Mouse (Mus musculus) right cerebral cortex, postnatal 4 days (tissue): ENCODE measurements around the gene Ddx54.
A peak's percentile ranks its signal among the peaks of the same experiment; 100 is the strongest.

Source experiments
- DNase-seq: peaks from one replicate; pipeline ENCODE4 v3.0.0-alpha.2; 2022

Ddx54 gene

DNA sequence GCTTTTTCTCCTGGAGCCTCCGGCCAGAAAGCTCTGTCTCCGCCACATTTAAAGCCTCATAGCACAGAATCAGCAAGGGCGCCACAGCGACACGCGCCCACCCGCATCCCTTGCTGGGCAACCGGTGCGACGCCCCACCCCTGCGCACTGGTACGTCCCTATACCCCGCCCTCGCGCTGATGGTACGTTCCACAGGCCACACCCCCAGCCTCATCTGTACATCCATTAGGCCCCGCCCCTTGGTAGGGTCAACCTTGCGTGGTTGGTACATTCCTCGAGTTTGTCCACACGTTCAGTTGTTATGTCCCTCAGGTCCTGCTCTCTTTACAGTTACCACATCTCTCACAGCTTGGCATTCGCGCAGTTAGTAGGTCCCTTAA is at the start of gene Ddx54, which contains the start of gene Rita1:
Gene Ddx54, plus strand, starts transcription at position 298 of the 380 bp plus-strand sequence.
Gene Rita1, minus strand, starts transcription at position 148 of the 380 bp plus-strand sequence.
- peak; percentile 98 for DNase-seq

DNA sequence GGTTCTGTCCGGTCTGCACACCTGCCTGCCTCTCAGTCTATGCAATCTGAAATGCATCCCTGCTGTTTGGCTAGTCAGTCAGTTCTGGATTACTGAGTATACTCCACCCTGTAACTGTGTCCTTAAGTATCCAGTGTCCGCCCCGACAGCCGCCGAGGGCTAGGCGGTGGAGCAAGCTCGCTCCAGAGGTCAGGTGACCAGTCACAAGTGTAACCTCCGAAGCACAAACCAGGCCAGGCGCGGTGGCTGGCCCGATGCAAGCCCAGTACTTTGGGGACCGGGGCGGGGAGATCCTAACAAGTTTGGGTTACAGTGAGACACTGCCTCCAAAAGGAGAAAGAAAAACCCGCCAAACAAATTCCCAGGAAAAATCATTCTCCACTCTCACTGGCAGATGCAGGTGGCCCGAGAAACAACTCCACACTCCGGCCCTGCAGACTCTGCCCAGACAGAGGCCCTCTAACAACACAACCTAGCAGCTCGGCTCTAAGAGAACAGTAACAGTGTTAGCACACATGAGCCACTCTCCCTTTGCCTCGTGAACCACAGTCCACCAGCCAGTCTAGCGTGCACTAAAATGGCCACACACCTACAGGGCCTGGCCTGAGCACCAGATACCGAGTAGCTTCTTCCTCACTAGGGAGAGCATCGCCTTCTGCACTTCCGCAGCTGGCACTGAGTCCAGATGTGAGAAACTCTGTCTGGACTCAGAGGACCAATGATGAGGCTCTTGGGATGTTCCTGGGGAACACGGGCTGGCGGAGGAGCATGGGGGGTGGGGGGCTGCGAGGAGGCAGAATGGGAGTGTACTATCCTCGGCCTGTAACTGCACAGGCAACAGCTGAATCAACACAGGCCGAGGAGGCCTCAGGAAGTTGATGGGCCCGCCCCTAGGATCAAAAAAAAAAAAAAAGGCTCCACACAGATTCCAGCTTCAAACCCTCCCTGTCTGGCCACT is 49.3 kb upstream of the Ddx54 start:
- no peak for DNase-seq

DNA sequence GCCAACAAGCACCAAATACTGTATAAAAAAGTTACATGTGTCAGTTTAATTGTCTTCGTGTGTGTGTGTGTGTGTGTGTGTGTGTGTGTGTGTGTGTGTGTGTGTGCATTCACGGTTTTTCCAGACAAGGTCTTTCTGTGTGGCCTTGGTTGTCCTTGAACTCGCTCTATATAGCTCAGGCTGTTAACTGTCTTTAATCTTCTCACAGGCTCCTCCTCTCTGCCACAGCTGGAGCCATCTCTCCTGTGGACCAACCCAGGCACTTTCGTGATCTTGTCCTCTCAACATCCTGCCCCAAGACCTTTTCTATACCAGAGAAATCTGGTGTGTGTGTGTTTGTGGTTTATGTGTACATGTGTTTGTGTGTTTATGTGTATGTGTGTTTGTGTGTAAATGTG is 48.6 kb upstream of the Ddx54 start:
- no peak for DNase-seq

DNA sequence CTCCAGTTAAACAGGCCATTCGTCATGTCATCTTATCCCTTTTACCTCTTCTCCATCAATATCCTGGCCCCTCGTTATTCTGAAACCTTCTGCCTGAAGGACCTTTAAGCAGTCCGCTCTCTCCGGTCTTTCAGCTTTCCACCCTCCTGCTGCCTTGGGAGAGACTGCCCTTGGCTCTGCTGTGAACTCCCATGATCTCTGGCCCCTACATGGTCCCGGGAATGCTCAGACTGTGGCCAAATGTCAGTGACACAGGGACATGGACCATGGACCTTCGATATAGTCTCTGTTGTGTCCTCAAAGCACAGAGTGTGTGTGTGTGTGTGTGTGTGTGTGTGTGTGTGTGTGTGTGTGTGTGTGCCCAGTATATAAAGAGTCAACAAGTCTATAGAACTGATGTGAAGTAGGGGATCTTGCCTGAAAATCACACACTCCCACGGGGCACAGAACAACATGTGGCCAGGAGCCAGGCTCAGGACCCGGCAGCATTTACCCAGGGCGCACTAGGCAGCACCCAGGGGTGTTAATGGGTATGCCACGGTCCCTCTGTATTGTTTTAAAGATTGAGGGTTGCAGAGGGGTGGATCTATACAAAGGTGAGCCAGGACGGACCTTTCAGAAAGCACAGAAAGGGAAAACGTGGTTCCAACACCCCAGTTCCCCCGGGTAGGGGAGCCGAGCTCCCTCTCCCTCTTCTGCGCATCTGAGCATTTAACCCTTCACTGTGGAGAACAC is 47.2 kb upstream of the Ddx54 start:
- DNase-seq: no peak

DNA sequence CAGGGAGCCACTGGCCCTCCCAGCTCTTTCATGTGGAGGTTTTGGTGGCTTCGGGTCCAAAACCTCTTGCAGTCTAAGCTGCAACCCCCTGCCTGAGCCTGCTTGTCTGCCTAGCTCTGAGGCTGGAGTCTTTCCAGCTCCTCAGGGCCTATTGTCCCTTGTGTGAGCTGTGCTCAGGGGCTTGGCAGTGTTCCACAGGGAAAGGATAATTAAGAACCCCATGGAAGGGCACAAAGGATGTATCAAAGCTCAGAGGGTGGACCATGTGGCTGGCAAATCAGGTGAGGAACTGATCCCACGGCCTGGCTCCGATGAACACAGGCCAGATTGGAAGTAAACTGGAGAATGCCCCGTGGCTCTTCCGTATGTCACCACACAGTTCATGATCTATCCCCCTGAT is 46.4 kb upstream of the Ddx54 start:
- DNase-seq: peak; percentile 56

DNA sequence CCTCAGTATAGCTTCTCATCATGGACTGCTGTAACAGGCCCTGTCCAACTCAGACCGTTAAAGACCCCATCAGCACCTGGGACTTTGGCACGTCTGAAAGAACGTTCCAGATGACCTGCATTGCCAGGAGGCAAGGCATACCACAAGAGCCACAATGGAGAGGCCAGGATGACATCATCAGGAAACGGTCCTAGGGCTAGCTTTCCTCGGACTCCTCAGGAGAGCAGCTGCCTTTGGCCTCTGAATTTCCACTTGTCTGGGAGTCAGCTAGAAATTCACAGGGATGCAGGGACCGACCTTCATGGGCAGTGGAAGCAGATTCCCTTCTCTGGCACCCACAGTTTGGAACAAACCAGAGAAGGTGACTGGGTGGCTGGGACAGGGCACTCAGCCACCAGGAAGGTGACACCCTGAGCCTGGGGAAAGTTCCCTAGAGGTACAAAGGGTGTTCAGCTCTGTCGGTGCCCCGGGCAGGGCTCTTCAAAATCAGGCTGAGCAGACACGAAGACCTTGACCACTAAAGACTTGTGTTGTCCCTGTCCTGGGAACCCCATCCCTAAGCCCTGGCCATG is 45.8 kb upstream of the Ddx54 start:
- no peak for DNase-seq

DNA sequence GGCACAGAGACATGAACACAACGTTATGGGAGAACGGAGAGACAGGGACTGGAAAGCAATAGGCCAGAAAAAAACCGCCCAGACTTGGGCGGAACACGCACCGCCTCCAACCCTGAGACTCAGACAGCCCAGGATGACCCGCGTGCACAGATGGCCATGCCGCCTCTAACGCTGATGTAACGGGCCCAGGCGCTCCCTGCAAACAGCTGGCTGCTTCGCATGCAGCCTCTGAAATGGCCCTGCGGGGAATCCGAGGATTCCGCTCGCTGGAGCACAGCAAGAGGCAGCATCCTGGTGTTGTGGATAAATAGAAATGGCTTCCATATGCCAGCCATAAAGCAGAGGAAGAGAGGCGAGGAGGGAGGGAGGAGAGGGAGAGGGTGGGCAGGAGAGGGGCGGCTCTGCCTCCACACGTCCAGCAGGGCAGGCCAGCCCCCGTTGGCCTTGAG is 45.3 kb upstream of the Ddx54 start:
- no peak for DNase-seq

DNA sequence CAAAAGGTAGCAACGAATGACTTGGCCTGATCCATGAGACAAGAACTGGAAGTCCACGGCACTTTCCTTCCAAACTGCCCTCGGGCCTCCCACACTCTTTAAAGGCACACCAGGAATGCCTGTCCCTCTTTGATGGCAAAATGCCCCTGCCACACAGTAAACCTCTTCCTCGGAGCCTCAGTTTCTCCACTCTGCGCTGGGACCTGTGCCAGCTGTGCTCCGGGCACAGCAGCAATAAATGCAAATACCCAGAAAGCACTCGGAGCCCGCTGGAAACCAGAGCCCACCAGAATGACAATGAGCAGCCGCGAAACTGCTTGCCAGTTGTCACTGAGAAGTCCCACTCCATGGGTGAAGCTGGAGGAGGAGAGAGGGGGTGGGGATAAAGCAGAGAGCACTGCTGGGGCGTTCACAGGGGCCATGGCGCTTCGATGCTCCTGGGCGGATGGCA is 44.8 kb upstream of the Ddx54 start:
- peak; percentile 52 for DNase-seq

DNA sequence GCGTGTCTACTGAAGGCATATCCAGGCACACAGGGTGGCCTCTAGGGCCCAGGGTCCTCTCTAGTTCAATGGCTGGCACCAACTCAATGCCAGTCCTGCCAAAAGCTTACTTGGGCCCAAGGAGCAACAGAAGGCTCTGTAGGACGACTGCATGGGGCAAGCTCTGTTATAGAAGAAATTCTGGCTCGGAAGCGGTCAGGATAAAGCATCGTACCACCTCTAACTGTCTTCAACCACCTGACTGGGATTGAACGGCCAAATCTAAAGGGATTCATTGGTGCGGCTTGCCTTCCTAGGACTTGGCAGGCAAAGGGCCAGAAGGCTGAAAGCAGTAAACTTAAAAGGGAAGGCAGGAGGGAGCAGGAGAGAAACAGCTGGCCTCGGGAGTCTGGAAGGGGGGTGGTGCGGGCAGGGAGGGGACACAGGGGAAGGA is 44.2 kb upstream of the Ddx54 start:
- no peak for DNase-seq

DNA sequence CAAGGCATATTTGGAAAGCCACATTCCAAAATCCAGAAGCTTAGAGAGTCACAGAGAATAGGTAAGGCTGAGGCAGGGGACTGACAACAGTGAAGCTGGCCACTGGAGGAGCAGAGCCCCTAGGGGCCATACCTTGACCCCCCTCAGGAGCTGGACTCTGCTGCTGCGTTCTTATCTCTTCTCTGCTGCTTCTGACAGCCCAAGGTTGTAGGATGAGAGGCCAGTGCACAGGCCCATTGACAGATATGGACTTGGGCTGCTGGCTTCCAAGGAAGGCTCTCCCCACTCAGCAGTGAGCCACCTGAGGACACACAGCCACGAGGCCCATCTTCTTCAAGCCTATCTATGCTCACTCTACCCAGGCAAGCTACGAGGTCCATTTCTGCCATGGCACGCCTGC is 43.6 kb upstream of the Ddx54 start:
- no peak for DNase-seq

DNA sequence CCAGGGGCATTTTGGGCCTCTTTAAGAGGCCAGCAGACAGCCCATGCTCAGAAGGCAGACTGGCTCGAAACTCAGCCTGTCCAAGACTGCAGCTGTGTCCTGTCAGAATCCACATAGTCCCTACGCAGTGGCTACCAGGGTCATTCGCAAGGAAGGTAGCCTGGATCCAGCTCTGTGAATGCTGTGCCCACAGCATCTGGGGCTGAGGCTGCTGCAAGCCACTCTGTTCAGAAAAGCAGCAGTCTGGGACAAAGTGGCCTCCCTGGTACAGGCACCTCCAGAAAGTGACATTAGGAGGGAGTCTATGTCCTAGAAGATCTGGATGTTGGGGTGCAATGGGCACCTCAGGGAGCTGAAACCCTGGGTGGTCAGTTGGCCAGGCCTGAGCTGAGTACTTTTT is 42.7 kb upstream of the Ddx54 start:
- no peak for DNase-seq

DNA sequence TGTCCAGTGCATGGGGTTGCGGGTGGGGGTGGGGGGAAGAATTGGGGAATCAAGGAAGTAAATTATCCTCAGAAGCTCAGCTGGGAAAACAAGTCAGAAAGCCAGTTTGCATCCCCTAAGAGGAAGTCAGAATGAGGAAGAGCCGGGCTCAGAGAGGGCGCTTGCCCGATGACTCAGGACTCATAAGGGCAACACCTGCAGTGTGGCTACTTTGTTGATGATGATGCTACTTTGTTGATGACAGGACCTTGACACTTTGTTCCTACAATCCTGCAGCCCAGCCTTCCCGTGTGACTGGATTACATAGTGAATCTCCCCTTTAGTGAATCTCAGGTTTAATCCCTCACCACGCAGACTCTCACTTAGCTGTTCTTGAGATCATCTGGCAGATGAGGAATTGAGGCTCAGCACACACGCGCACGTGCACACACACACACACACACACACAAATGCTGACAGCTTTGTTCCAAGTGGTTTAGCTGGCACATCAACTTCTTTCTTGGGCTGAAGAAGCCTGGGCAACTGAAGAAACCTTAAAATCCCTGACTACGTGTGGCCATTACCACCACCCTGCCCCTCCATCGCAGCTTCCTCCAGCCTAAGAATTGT is 42.1 kb upstream of the Ddx54 start:
- no peak for DNase-seq

DNA sequence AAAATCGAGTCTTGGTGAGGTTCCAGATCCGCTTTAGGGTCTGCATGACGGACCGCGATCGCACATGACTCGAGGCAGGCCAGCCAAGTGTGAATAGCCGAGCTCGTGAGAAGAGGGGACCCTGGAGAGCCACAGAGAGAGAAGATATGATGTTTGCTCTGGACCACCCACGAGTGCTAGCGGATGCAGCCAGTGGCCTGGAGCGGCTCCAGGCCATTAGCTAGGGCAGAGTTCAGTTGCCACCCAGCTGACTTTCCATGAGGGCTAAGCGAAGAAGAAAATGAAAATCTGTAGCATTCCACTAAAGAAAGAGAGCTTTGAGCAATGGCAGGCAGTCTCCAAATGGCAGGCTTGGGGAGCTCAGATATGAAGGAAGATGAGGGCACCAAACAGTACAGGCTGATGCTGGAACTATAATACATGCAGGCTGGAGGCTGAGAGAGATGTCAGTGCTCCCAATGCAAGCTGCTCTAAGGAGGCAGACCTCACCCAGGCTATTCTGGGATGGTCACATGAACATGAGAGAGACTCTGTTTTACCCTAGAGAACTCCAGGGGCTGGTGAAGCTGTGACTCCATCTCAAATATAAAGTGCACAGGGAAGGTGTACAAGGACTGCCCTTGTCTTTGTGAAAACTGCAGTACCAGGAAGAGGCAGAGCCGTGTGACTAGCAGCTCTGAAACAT is 41.3 kb upstream of the Ddx54 start:
- DNase-seq: no peak

DNA sequence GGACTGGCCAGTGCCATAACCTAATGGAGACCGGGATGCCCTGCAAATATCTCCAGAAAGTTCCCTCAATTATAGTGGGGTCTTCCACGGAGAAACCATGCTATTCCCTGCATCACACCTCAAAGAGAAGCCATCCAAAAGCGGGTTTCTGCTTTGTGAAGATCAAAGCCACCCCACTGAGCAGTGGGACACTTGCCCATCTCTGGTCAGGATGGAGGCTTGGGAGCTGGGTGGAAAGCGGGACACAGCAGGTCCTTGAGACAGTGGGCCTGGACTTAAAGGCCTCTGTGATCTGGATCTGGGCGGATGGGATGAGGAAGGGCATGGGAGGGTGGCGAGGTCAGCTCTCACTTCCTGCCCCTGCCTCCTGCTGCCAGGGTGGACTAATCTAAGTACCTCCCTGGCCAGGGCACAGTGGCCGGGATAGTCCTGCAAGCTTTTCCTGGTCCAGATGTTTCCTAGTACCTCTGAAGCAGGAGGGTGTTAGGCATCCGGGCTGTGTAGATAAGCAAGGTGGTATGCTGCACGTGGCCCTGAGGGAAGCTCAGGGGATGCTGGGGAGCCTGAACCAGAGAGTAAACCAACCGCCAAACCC is 38.0 kb upstream of the Ddx54 start:
- DNase-seq: no peak

DNA sequence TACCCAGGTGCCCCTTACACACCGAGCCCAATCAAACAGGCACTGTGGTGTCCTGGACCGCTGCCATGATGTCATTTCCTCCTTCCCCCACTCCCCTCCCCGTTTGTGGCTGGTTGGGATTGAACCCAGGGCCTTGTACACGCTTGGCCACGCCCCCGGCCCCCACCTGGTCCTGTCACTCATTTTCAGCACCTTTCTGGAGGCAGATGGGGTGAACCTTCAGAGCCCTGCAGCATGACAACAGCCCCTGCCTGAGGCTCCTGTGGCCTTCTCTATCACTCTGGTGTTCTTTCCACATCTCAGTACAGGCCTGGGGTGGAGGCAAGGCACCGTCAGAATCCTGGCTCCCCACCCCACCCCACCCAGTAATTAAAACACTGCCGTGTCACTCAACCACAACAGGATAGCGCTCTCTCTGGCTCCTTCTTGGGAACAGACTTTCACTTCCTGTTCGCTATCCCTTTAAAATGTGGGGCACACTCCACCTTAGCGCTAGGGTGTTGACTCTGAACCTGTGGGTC is 35.7 kb upstream of the Ddx54 start:
- no peak for DNase-seq

DNA sequence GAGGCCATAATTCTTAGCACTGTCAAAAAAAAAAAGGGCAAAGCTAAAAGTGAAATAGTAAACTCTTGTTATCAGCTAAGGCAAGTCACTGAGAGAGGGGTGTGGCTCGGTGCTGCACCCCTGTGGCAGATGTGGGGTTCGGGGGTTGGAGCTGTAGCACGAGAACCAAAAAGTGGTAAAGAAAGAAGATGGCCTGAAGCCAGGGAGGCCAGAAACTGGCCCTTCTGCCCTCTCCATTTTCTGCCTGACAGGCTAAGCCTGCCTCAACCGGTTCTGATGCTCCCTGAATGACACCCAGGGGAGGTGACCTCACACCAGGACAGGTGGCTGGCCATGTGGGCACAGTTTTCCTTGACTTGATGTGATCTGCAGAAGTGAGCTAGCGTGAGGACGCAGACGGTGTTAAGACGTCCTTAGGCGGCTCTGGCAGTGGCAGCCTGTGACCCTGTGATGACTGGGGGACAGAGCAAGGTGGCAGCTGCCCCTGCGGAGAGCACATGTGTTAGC is 34.6 kb upstream of the Ddx54 start:
- DNase-seq: no peak

DNA sequence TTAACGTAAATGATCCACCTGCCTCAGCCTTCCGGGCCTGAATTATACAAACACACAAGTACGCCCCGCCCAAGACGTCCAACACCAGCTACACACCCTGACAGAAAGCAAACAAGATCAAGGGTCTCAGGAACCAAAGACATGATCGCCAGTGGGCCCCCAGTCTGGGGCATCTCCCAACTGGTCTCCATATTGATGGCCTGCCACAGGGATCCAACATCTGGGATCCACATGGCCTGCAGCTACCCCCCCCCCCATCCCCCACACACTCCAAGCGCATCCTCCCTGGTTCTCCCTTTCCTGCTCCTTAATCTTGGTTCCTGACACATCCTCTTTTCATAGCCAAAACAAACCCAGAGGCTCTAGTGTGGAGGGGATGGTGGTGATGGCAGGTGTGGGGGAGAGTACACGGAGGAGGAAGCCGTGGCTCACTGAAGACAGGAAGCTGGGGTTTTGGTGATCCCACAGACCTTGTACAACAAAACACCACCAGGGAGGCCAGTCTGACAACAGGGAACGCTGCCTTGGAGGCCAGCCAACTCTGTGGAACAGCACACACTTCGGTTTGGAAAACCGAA is 33.9 kb upstream of the Ddx54 start:
- peak; percentile 58 for DNase-seq

DNA sequence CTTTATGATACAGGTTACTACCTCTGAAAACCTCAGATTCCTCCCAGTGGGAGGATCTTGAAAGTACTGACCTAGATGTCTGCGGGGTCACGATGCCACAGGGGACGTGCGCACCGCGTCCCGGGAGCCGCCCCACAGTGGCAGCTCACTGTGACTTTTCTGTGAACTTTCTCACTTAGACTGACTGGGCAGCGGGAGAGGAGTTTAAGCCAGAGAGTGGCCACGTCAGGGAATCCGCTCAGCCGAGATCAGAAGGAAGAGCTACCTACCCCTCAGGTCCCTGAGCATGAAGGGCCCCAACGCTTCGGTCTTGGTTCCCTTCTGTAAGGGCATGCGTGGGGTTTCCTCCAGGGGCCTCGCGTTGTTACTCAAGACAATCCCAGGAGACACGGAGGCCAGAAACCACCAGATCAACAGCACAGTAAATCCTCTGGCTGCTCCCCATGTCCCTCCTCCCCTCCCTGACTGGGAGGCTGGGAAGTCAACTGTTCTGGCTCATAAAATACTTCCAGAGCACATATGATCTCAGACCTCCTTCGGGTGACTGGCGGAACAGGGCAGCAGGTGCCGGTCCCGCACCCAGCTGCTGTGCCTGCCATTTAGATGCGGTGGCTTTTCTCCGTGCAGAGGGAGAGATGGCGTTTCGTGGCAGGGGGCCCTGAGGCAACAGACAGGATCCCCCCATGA is 33.2 kb upstream of the Ddx54 start:
- DNase-seq: no peak

DNA sequence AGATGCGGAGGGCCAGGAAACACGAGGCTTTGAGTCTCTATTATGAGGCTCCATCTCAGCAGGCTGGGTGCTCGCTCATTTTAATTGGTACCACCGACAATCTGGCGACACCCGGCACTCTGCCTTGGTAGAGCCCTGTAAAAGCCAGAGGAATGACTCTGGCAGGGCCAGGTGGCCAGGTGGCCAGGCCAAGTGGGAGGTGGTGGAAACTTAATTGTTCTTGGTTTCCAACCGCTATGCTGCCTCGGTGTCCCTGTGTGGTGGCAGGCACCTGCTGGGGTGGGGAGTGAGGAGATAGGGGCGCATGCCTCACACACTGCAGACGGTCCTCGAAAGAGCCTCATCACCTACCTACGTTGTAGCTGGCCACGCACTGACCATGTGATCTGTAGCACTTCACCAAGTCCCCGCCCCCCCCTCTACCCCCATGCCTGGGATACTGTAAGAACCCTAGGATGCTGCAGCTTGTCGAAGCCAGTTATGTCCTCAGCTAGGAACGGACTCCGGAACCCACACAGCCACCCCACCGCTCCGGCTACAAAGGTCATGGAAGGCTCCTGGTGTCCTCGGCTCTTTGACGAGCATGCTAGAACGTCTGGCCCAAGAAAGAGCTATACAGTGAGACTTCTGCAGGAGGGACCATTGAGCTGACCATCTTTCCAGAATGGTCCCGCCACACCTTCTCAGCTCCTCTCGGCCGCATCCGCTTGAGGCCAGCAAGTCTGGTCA is 32.5 kb upstream of the Ddx54 start:
- DNase-seq: no peak

DNA sequence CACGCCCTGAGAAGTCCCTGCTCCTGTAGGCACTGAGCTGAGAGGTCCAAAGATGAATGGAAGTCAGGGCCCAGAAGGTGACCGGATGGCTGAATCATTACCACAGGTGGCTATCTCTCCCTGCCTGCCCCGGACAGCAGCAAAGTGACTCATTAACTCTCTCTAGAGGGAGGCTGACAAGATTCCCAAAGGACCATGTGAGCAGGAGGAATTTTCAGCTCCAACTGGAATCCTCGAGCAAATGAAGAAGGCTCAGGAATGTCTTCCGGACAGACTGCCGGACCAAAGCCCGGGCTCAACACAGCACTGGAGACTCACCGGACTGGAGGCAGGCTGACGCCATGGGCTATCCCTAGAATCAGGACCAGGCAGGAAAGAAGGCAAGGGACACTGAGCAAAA is 30.5 kb upstream of the Ddx54 start:
- no peak for DNase-seq
